Mouse (Mus musculus): ENCODE measurements around the gene Ntm. TPM values are rescaled to one million over a fixed set of nuclear protein-coding genes. Genes with fewer than 3 reads are reported as not detected.

The Ntm gene
- polyA plus RNA-seq, 1 experiment = 5.4 TPM

GRCm38 (mm10) chr9:29428322-29428721 is 534.6 kb downstream of the Ntm start:
- Histone ChIP-seq H3K27ac (ENCODE audit: control insufficient read depth, insufficient read depth, low read depth, low read length) (no peak overlapping the region), H3K36me3 (ENCODE audit: control insufficient read depth, insufficient read depth, low read length) (no peaks in the 10 kb centered on the region), H3K4me3 (ENCODE audit: control insufficient read depth, low read depth, low read length) (no peak overlapping the region), H3K4me1 (ENCODE audit: control insufficient read depth, insufficient read depth, low read length) (no peaks in the 10 kb centered on the region), H3K27me3 (ENCODE audit: control insufficient read depth, insufficient read depth, low read length) (no peaks in the 10 kb centered on the region)
- no peak for TF ChIP-seq POLR2A (IDR thresholded peaks at IDR 0.05; ENCODE audit: control insufficient read depth, low read depth, low read length)
- TF ChIP-seq CTCF (IDR thresholded peaks at IDR 0.05; ENCODE audit: control insufficient read depth, insufficient read depth, insufficient replicate concordance, low read depth, low read length) = no peak

- H3K4me3 ChIP-seq (ENCODE audit: control insufficient read depth, low read depth, low read length) = no peak overlapping the region
- no peaks in the 10 kb centered on the region for H3K36me3 ChIP-seq (ENCODE audit: control insufficient read depth, insufficient read depth, low read length)
- TF ChIP-seq CTCF (IDR thresholded peaks at IDR 0.05; ENCODE audit: control insufficient read depth, insufficient read depth, insufficient replicate concordance, low read depth, low read length) (no peak), POLR2A (IDR thresholded peaks at IDR 0.05; ENCODE audit: control insufficient read depth, low read depth, low read length) (no peak)
- no peak overlapping the region for H3K27ac ChIP-seq (ENCODE audit: control insufficient read depth, insufficient read depth, low read depth, low read length)
- H3K4me1 ChIP-seq (ENCODE audit: control insufficient read depth, insufficient read depth, low read length) = no peaks in the 10 kb centered on the region
- no peaks in the 10 kb centered on the region for H3K27me3 ChIP-seq (ENCODE audit: control insufficient read depth, insufficient read depth, low read length)
Measured at GRCm38 (mm10) chr9:29426261-29426660, 536.7 kb downstream of the Ntm start.

- Histone ChIP-seq H3K36me3 (ENCODE audit: control insufficient read depth, insufficient read depth, low read length) (no peaks in the 10 kb centered on the region), H3K4me3 (ENCODE audit: control insufficient read depth, low read depth, low read length) (no peak overlapping the region), H3K27ac (ENCODE audit: control insufficient read depth, insufficient read depth, low read depth, low read length) (no peak overlapping the region), H3K4me1 (ENCODE audit: control insufficient read depth, insufficient read depth, low read length) (peaks cover 3% of the 10 kb centered on the region), H3K27me3 (ENCODE audit: control insufficient read depth, insufficient read depth, low read length) (no peaks in the 10 kb centered on the region)
- TF ChIP-seq POLR2A (IDR thresholded peaks at IDR 0.05; ENCODE audit: control insufficient read depth, low read depth, low read length) = no peak
- no peak for TF ChIP-seq CTCF (IDR thresholded peaks at IDR 0.05; ENCODE audit: control insufficient read depth, insufficient read depth, insufficient replicate concordance, low read depth, low read length)
Measured at GRCm38 (mm10) chr9:29415578-29415977, 547.4 kb downstream of the Ntm start.

GRCm38 (mm10) chr9:29413126-29413525 is 549.8 kb downstream of the Ntm start:
- TF ChIP-seq POLR2A (IDR thresholded peaks at IDR 0.05; ENCODE audit: control insufficient read depth, low read depth, low read length) = no peak
- TF ChIP-seq CTCF (IDR thresholded peaks at IDR 0.05; ENCODE audit: control insufficient read depth, insufficient read depth, insufficient replicate concordance, low read depth, low read length) = no peak
- peaks cover 3% of the 10 kb centered on the region for H3K4me1 ChIP-seq (ENCODE audit: control insufficient read depth, insufficient read depth, low read length)
- no peaks in the 10 kb centered on the region for H3K36me3 ChIP-seq (ENCODE audit: control insufficient read depth, insufficient read depth, low read length)
- no peak overlapping the region for H3K27ac ChIP-seq (ENCODE audit: control insufficient read depth, insufficient read depth, low read depth, low read length)
- H3K4me3 ChIP-seq (ENCODE audit: control insufficient read depth, low read depth, low read length) = no peak overlapping the region
- H3K27me3 ChIP-seq (ENCODE audit: control insufficient read depth, insufficient read depth, low read length) = no peaks in the 10 kb centered on the region

GRCm38 (mm10) chr9:29412181-29412771 is 550.7 kb downstream of the Ntm start:
- Histone ChIP-seq H3K36me3 (ENCODE audit: control insufficient read depth, insufficient read depth, low read length) (no peaks in the 10 kb centered on the region), H3K4me1 (ENCODE audit: control insufficient read depth, insufficient read depth, low read length) (peaks cover 3% of the 10 kb centered on the region), H3K27ac (ENCODE audit: control insufficient read depth, insufficient read depth, low read depth, low read length) (no peak overlapping the region), H3K27me3 (ENCODE audit: control insufficient read depth, insufficient read depth, low read length) (no peaks in the 10 kb centered on the region), H3K4me3 (ENCODE audit: control insufficient read depth, low read depth, low read length) (peak overlapping the region; percentile 23)
- TF ChIP-seq CTCF (IDR thresholded peaks at IDR 0.05; ENCODE audit: control insufficient read depth, insufficient read depth, insufficient replicate concordance, low read depth, low read length) (no peak), POLR2A (IDR thresholded peaks at IDR 0.05; ENCODE audit: control insufficient read depth, low read depth, low read length) (no peak)

- Histone ChIP-seq H3K4me1 (ENCODE audit: control insufficient read depth, insufficient read depth, low read length) (peaks cover 3% of the 10 kb centered on the region), H3K4me3 (ENCODE audit: control insufficient read depth, low read depth, low read length) (peak overlapping the region; percentile 15), H3K27ac (ENCODE audit: control insufficient read depth, insufficient read depth, low read depth, low read length) (no peak overlapping the region), H3K36me3 (ENCODE audit: control insufficient read depth, insufficient read depth, low read length) (no peaks in the 10 kb centered on the region), H3K27me3 (ENCODE audit: control insufficient read depth, insufficient read depth, low read length) (no peaks in the 10 kb centered on the region)
- TF ChIP-seq CTCF (IDR thresholded peaks at IDR 0.05; ENCODE audit: control insufficient read depth, insufficient read depth, insufficient replicate concordance, low read depth, low read length) (peak; percentile 17; the same call in 1 of the 2 replicates), POLR2A (IDR thresholded peaks at IDR 0.05; ENCODE audit: control insufficient read depth, low read depth, low read length) (no peak)
Measured at GRCm38 (mm10) chr9:29411408-29412180, 551.3 kb downstream of the Ntm start.

- TF ChIP-seq CTCF (IDR thresholded peaks at IDR 0.05; ENCODE audit: control insufficient read depth, insufficient read depth, insufficient replicate concordance, low read depth, low read length) = no peak
- TF ChIP-seq POLR2A (IDR thresholded peaks at IDR 0.05; ENCODE audit: control insufficient read depth, low read depth, low read length) = no peak
- no peaks in the 10 kb centered on the region for H3K27me3 ChIP-seq (ENCODE audit: control insufficient read depth, insufficient read depth, low read length)
- peaks cover 3% of the 10 kb centered on the region for H3K4me1 ChIP-seq (ENCODE audit: control insufficient read depth, insufficient read depth, low read length)
- no peaks in the 10 kb centered on the region for H3K36me3 ChIP-seq (ENCODE audit: control insufficient read depth, insufficient read depth, low read length)
- H3K27ac ChIP-seq (ENCODE audit: control insufficient read depth, insufficient read depth, low read depth, low read length) = no peak overlapping the region
- no peak overlapping the region for H3K4me3 ChIP-seq (ENCODE audit: control insufficient read depth, low read depth, low read length)
Measured at GRCm38 (mm10) chr9:29410728-29411407, 552.1 kb downstream of the Ntm start.
